Comparison of ENCODE assay signal across 7 mouse cellular contexts in genomic region chr3:58525166-58525565, GRCm38 (mm10). TPM values are rescaled to one million over a fixed set of nuclear protein-coding genes. Genes with fewer than 3 reads are reported as not detected.
DNase-seq lines count a peak whose midpoint lies in the region; ATAC-seq lines count a peak whose summit lies in the region.

No protein-coding gene starts in this region.

- H3K4me3 ChIP-seq in forebrain, embryonic 12.5 days (replicated peaks): peak overlapping the region; percentile 91
- H3K4me3 ChIP-seq in liver, embryonic 15.5 days (replicated peaks): peak overlapping the region; percentile 98

- peak; percentile 19 for DNase-seq in layer of hippocampus, adult 11-12 months (ENCODE audit: low spot score)
- DNase-seq in layer of hippocampus, postnatal 36 days: no peak
- DNase-seq in c-Kit-positive CD71-positive TER-119-positive erythroid progenitor cells, embryonic 14.5 days (ENCODE audit: low spot score): no peak

- H3K4me1 ChIP-seq in forebrain, embryonic 12.5 days: peaks cover 18% of the 10 kb centered on the region
- H3K4me1 ChIP-seq in liver, embryonic 15.5 days (replicated peaks): peaks cover 26% of the 10 kb centered on the region

- H3K27me3 ChIP-seq in forebrain, embryonic 12.5 days: no peaks in the 10 kb centered on the region
- no peaks in the 10 kb centered on the region for H3K27me3 ChIP-seq in liver, embryonic 15.5 days

- H3K9ac ChIP-seq in forebrain, embryonic 12.5 days: peak overlapping the region; percentile 95
- H3K9ac ChIP-seq in liver, embryonic 15.5 days: peak overlapping the region; percentile 98

- peaks cover 21% of the 10 kb centered on the region for H3K36me3 ChIP-seq in forebrain, embryonic 12.5 days (replicated peaks)
- peaks cover 24% of the 10 kb centered on the region for H3K36me3 ChIP-seq in liver, embryonic 15.5 days (replicated peaks)

- peak; percentile 4 for ATAC-seq in activated CD4-positive, CD25-positive, alpha-beta regulatory T cell, adult 4 months
- ATAC-seq in forebrain, embryonic 12.5 days (ENCODE audit: low FRiP score): peak; percentile 54; the same call in 1 of the 2 replicates
- ATAC-seq in liver, embryonic 15.5 days (ENCODE audit: insufficient read depth): peak; percentile 39
- ATAC-seq in frontal cortex, adult (ENCODE audit: low TSS enrichment): no peak; the same call in 1 of the 2 replicates

- under 1% methylated on average over 40 of the region's 40 CpGs for WGBS in forebrain, embryonic 12.5 days
- under 1% methylated on average over 40 of the region's 40 CpGs for WGBS in liver, embryonic 15.5 days (ENCODE audit: insufficient replicate concordance)

- H3K4me2 ChIP-seq in forebrain, embryonic 12.5 days: peak overlapping the region; percentile 71
- peak overlapping the region; percentile 85 for H3K4me2 ChIP-seq in liver, embryonic 15.5 days

- peak overlapping the region; percentile 93 for H3K27ac ChIP-seq in forebrain, embryonic 12.5 days
- peak overlapping the region; percentile 92 for H3K27ac ChIP-seq in liver, embryonic 15.5 days (replicated peaks)

- H3K9me3 ChIP-seq in forebrain, embryonic 12.5 days: no peaks in the 10 kb centered on the region
- H3K9me3 ChIP-seq in liver, embryonic 15.5 days (replicated peaks): no peaks in the 10 kb centered on the region

RNA-seq across cellular contexts. Expression of gene Eif2a, which starts 0.5 kb away (rescaled TPM):
- total RNA-seq in layer of hippocampus, postnatal 36 days (2021): 10 to 100 TPM; 44.4 to 44.8 TPM
- polyA plus RNA-seq in activated CD4-positive, CD25-positive, alpha-beta regulatory T cell, adult 4 months (2017; shearing (Covaris generic)): 10 to 100 TPM; 67.6 to 68.1 TPM
- polyA plus RNA-seq in forebrain, embryonic 12.5 days (2016; fragmentation: Nextera tagmentation; extraction: Ambion mirVana): 49.7 and 50.6 TPM in 2 replicates
- polyA plus RNA-seq in liver, embryonic 15.5 days (2015; fragmentation: Nextera tagmentation; extraction: Ambion mirVana): 23.5 and 25.8 TPM in 2 replicates

RNA-seq across cellular contexts. Expression of gene Serp1, which starts 0.5 kb away (rescaled TPM):
- 10 to 100 TPM; 25.3 to 26.3 TPM for total RNA-seq in layer of hippocampus, postnatal 36 days (2021)
- polyA plus RNA-seq in activated CD4-positive, CD25-positive, alpha-beta regulatory T cell, adult 4 months (2017; shearing (Covaris generic)): 10 to 100 TPM; 50.4 to 54.0 TPM
- polyA plus RNA-seq in forebrain, embryonic 12.5 days (2016; fragmentation: Nextera tagmentation; extraction: Ambion mirVana): 117 and 121 TPM in 2 replicates
- polyA plus RNA-seq in liver, embryonic 15.5 days (2015; fragmentation: Nextera tagmentation; extraction: Ambion mirVana): 101 and 105 TPM in 2 replicates

RNA-seq across cellular contexts. Expression of gene Selenot, which starts 51.3 kb away (rescaled TPM):
- 100 to 1,000 TPM; 151 to 156 TPM for total RNA-seq in layer of hippocampus, postnatal 36 days (2021)
- polyA plus RNA-seq in activated CD4-positive, CD25-positive, alpha-beta regulatory T cell, adult 4 months (2017; shearing (Covaris generic)): 10 to 100 TPM; 27.9 to 54.8 TPM
- polyA plus RNA-seq in forebrain, embryonic 12.5 days (2016; fragmentation: Nextera tagmentation; extraction: Ambion mirVana): 21.1 and 23.6 TPM in 2 replicates
- 10.5 and 10.6 TPM in 2 replicates for polyA plus RNA-seq in liver, embryonic 15.5 days (2015; fragmentation: Nextera tagmentation; extraction: Ambion mirVana)
